In genomic region chr6:83555972-83556371, GRCm38 (mm10) we compare ENCODE assay signal across 25 mouse cellular contexts. TPM values are rescaled to one million over a fixed set of nuclear protein-coding genes. Genes with fewer than 3 reads are reported as not detected.
DNase-seq lines count a peak whose midpoint lies in the region; ATAC-seq and TF ChIP-seq lines count a peak whose summit lies in the region.
"Had no signal": no experiment of that assay in that cellular context is flagged by ENCODE, and none has a peak within 500 bp of the region (broad histone marks: within the 10 kb centered on the region; RNA-seq: fewer than 3 reads in every experiment).

No protein-coding gene starts in this region.

- no peak for TF ChIP-seq CTCF in heart, adult 2 months (IDR thresholded peaks at IDR 0.05)

- peaks cover 36% of the 10 kb centered on the region for H3K36me3 ChIP-seq in heart, embryonic 10.5 days
- H3K36me3 ChIP-seq in heart, embryonic 12.5 days, result peaks cover 43% of the 10 kb centered on the region
- H3K36me3 ChIP-seq in heart, embryonic 14.5 days (ENCODE audit: control insufficient read depth, insufficient read depth, low read length), result peaks cover 45% of the 10 kb centered on the region
- peaks cover 9% of the 10 kb centered on the region for H3K36me3 ChIP-seq in heart, adult 2 months (ENCODE audit: control insufficient read depth, insufficient read depth, low read length)
- peaks cover 3% of the 10 kb centered on the region; the same call in 1 of the 2 replicates for H3K36me3 ChIP-seq in heart, embryonic 16.5 days (ENCODE audit: control insufficient read depth, insufficient read depth)

- no peak for TF ChIP-seq POLR2A in heart, adult 2 months (IDR thresholded peaks at IDR 0.05; ENCODE audit: insufficient read depth, low read depth, low read length)

- peaks cover 41% of the 10 kb centered on the region for H3K4me1 ChIP-seq in heart, embryonic 10.5 days
- peaks cover 34% of the 10 kb centered on the region for H3K4me1 ChIP-seq in heart, embryonic 12.5 days (replicated peaks)
- H3K4me1 ChIP-seq in heart, embryonic 14.5 days (ENCODE audit: control insufficient read depth in 2 of 2, insufficient read depth in 2 of 2, low read length in 2 of 2), result peaks cover 19 to 20% of the 10 kb centered on the region in 2 experiments
- H3K4me1 ChIP-seq in heart, adult 2 months (ENCODE audit: control insufficient read depth, insufficient read depth, low read length), result peaks cover 1% of the 10 kb centered on the region; the same call in 1 of the 2 replicates
- H3K4me1 ChIP-seq in heart, embryonic 16.5 days (ENCODE audit: control insufficient read depth, insufficient read depth, low read length), result peaks cover 21% of the 10 kb centered on the region
- H3K4me1 ChIP-seq: embryonic facial prominence, embryonic 10.5 days; embryonic facial prominence, embryonic 12.5 days; forebrain, embryonic 13.5 days had no signal

- no peak overlapping the region for H3K9ac ChIP-seq in heart, embryonic 12.5 days
- peak overlapping the region; percentile 38 for H3K9ac ChIP-seq in heart, embryonic 14.5 days (ENCODE audit: low read length)
- no peak overlapping the region for H3K9ac ChIP-seq in heart, adult 2 months (ENCODE audit: low read depth, low read length)
- no peak overlapping the region for H3K9ac ChIP-seq in heart, embryonic 16.5 days (ENCODE audit: low read length)
- H3K9ac ChIP-seq: embryonic facial prominence, embryonic 12.5 days; forebrain, embryonic 13.5 days had no signal

- TF ChIP-seq EP300 in heart, adult 2 months (IDR thresholded peaks at IDR 0.05; ENCODE audit: insufficient read depth, low read depth, low read length), result no peak

- H3K4me2 ChIP-seq in heart, embryonic 12.5 days, result peak overlapping the region; percentile 15; the same call in 1 of the 2 replicates
- H3K4me2 ChIP-seq in heart, embryonic 14.5 days (ENCODE audit: low read length), result 0 out of 2 replicates have a peak overlapping the region, but pooled peaks have one; percentile 6
- no peak overlapping the region for H3K4me2 ChIP-seq in heart, embryonic 16.5 days (ENCODE audit: low read depth, low read length)
- H3K4me2 ChIP-seq: embryonic facial prominence, embryonic 12.5 days; forebrain, embryonic 13.5 days had no signal

- H3K27ac ChIP-seq in heart, embryonic 10.5 days, result peak overlapping the region; percentile 43; the same call in 1 of the 2 replicates
- H3K27ac ChIP-seq in heart, embryonic 12.5 days (ENCODE audit: poor library complexity, severe bottlenecking), result peak overlapping the region; percentile 81
- H3K27ac ChIP-seq in heart, embryonic 14.5 days (replicated peaks in 1 of 2; ENCODE audit: control insufficient read depth in 1 of 2, insufficient read depth in 1 of 2, low read depth in 2 of 2, low read length in 2 of 2), result peak overlapping the region; percentile 73 to 77
- no peak overlapping the region for H3K27ac ChIP-seq in heart, adult 2 months
- H3K27ac ChIP-seq in heart, embryonic 16.5 days (ENCODE audit: low read length), result peak overlapping the region; percentile 73
- H3K27ac ChIP-seq: embryonic facial prominence, embryonic 10.5 days; embryonic facial prominence, embryonic 12.5 days; forebrain, embryonic 13.5 days had no signal

- 0 out of 2 replicates have a peak, but pooled peaks have one; percentile 45 for ATAC-seq in heart, embryonic 12.5 days (ENCODE audit: insufficient number of reproducible peaks, low FRiP score)
- peak; percentile 74; the same call in 1 of the 2 replicates for ATAC-seq in heart, embryonic 14.5 days (ENCODE audit: insufficient number of reproducible peaks, insufficient read depth, low FRiP score, low read depth)
- peak; percentile 53; the same call in 1 of the 2 replicates for ATAC-seq in heart, embryonic 16.5 days (replicated peaks; ENCODE audit: extremely low read depth, insufficient read depth, low FRiP score)
- ATAC-seq: activated CD4-positive, CD25-positive, alpha-beta regulatory T cell, adult 4 months; CD4-positive, CD25-positive, alpha-beta regulatory T cell, adult 4 months; forebrain, embryonic 13.5 days; Patski had no signal

- intact Hi-C loops in heart, adult 2 months (cut with DNase I), result no loop called here

- no peak for DNase-seq in heart, embryonic 10.5 days (ENCODE audit: low spot score)
- no peak for DNase-seq in heart, adult 9 months (ENCODE audit: low spot score in 2 of 2)
- DNase-seq in heart, adult 11 months, result no peak
- no peak for DNase-seq in heart, adult 2 months
- no peak for DNase-seq in heart, postnatal 4 days
- DNase-seq: adrenal gland, adult 8-10 months; adrenal gland, postnatal 14 days; adrenal gland, postnatal 36 days; B cell, adult 2 months; cerebellum, adult 11-12 months; cerebellum, adult 2 months; cerebellum, adult 9-10 months; cerebellum, postnatal 10 days; cerebellum, postnatal 25 days had no signal

- 47% methylated on average over 6 of the region's 6 CpGs for WGBS in heart, embryonic 10.5 days
- WGBS in heart, embryonic 12.5 days, result 38% methylated on average over 6 of the region's 6 CpGs
- WGBS in heart, embryonic 14.5 days, result 21% methylated on average over 6 of the region's 6 CpGs
- 33% methylated on average over 6 of the region's 6 CpGs for WGBS in heart, adult 2 months
- 26% methylated on average over 6 of the region's 6 CpGs for WGBS in heart, embryonic 16.5 days

- no peaks in the 10 kb centered on the region for H3K9me3 ChIP-seq in heart, embryonic 10.5 days
- no peaks in the 10 kb centered on the region for H3K9me3 ChIP-seq in heart, embryonic 12.5 days (replicated peaks)
- no peaks in the 10 kb centered on the region for H3K9me3 ChIP-seq in heart, embryonic 14.5 days (ENCODE audit: control insufficient read depth, low read length)
- H3K9me3 ChIP-seq in heart, embryonic 16.5 days (replicated peaks; ENCODE audit: control insufficient read depth, low read length), result no peaks in the 10 kb centered on the region
- H3K9me3 ChIP-seq: embryonic facial prominence, embryonic 10.5 days; embryonic facial prominence, embryonic 12.5 days; forebrain, embryonic 13.5 days; G1E had no signal

- no peaks in the 10 kb centered on the region for H3K27me3 ChIP-seq in heart, embryonic 10.5 days (ENCODE audit: insufficient read depth, poor library complexity, severe bottlenecking)
- H3K27me3 ChIP-seq in heart, embryonic 12.5 days (replicated peaks), result no peaks in the 10 kb centered on the region
- no peaks in the 10 kb centered on the region for H3K27me3 ChIP-seq in heart, embryonic 14.5 days (ENCODE audit: control insufficient read depth, insufficient read depth, low read length)
- H3K27me3 ChIP-seq in heart, adult 2 months (ENCODE audit: control insufficient read depth, insufficient read depth, low read length), result no peaks in the 10 kb centered on the region
- no peaks in the 10 kb centered on the region for H3K27me3 ChIP-seq in heart, embryonic 16.5 days (ENCODE audit: control insufficient read depth, insufficient read depth, low read length)
- H3K27me3 ChIP-seq: CH12.LX; embryonic facial prominence, embryonic 12.5 days; forebrain, embryonic 13.5 days; Patski had no signal

- H3K4me3 ChIP-seq in heart, embryonic 10.5 days, result no peak overlapping the region
- no peak overlapping the region for H3K4me3 ChIP-seq in heart, embryonic 12.5 days
- no peak overlapping the region for H3K4me3 ChIP-seq in heart, embryonic 14.5 days (ENCODE audit: control insufficient read depth in 1 of 2, insufficient read depth in 1 of 2, low read depth in 1 of 2, low read length in 2 of 2)
- no peak overlapping the region for H3K4me3 ChIP-seq in heart, adult 2 months
- H3K4me3 ChIP-seq in heart, embryonic 16.5 days (ENCODE audit: low read length), result no peak overlapping the region
- H3K4me3 ChIP-seq: embryonic facial prominence, embryonic 10.5 days; embryonic facial prominence, embryonic 12.5 days; forebrain, embryonic 13.5 days had no signal

- H3K79me2 ChIP-seq in heart, adult 2 months (replicated peaks; ENCODE audit: control insufficient read depth, insufficient read depth, low read length), result no peaks in the 10 kb centered on the region

RNA-seq across cellular contexts. Expression of gene Stambp, which starts 16.6 kb away (rescaled TPM):
- 23.3 and 23.5 TPM in 2 replicates for polyA plus RNA-seq in heart, embryonic 10.5 days (2016; fragmentation: Nextera tagmentation; extraction: Ambion mirVana)
- polyA plus RNA-seq in heart, embryonic 12.5 days (2016; fragmentation: Nextera tagmentation; extraction: Ambion mirVana), result 24.4 and 25.8 TPM in 2 replicates
- polyA plus RNA-seq in heart, embryonic 14.5 days (2014; fragmentation: Nextera tagmentation; extraction: Ambion mirVana), result 27.7 TPM in 2 replicates
- total RNA-seq in heart, adult 2 months (2021), result 10 to 100 TPM; 11.9 to 12.9 TPM
- polyA plus RNA-seq in heart, adult 2 months (2012; rRNA removed), result 10.1 and 17.6 TPM in 2 replicates
- polyA plus RNA-seq in heart, embryonic 16.5 days (2015; fragmentation: Nextera tagmentation; extraction: Ambion mirVana), result 24.4 and 26.6 TPM in 2 replicates
- total RNA-seq in heart, postnatal 4 days (2021), result 10 to 100 TPM; 16.0 to 18.4 TPM

RNA-seq across cellular contexts. Expression of gene Actg2, which starts 19.9 kb away (rescaled TPM):
- polyA plus RNA-seq in heart, embryonic 10.5 days (2016; fragmentation: Nextera tagmentation; extraction: Ambion mirVana), result 1.7 and 7.0 TPM in 2 replicates
- polyA plus RNA-seq in heart, embryonic 12.5 days (2016; fragmentation: Nextera tagmentation; extraction: Ambion mirVana), result 8.6 and 10.1 TPM in 2 replicates
- polyA plus RNA-seq in heart, embryonic 14.5 days (2014; fragmentation: Nextera tagmentation; extraction: Ambion mirVana), result 6.0 and 12.2 TPM in 2 replicates
- total RNA-seq in heart, adult 2 months (2021), result 1 to 10 TPM in 1 of 2 experiments, under 1 TPM in 1; 0.93 to 2.3 TPM
- 13.3 and 23.8 TPM in 2 replicates for polyA plus RNA-seq in heart, adult 2 months (2012; rRNA removed)
- 24.2 and 32.8 TPM in 2 replicates for polyA plus RNA-seq in heart, embryonic 16.5 days (2015; fragmentation: Nextera tagmentation; extraction: Ambion mirVana)
- 10 to 100 TPM; 10.4 to 13.7 TPM for total RNA-seq in heart, postnatal 4 days (2021)
- polyA plus RNA-seq: G1E had no signal

RNA-seq across cellular contexts. Expression of gene Dguok, which starts 49.2 kb away (rescaled TPM):
- polyA plus RNA-seq in heart, embryonic 10.5 days (2016; fragmentation: Nextera tagmentation; extraction: Ambion mirVana), result 56.5 and 59.1 TPM in 2 replicates
- polyA plus RNA-seq in heart, embryonic 12.5 days (2016; fragmentation: Nextera tagmentation; extraction: Ambion mirVana), result 46.5 and 52.5 TPM in 2 replicates
- polyA plus RNA-seq in heart, embryonic 14.5 days (2014; fragmentation: Nextera tagmentation; extraction: Ambion mirVana), result 51.2 and 59.1 TPM in 2 replicates
- total RNA-seq in heart, adult 2 months (2021), result 10 to 100 TPM; 32.4 to 33.7 TPM
- 48.1 and 67.3 TPM in 2 replicates for polyA plus RNA-seq in heart, adult 2 months (2012; rRNA removed)
- polyA plus RNA-seq in heart, embryonic 16.5 days (2015; fragmentation: Nextera tagmentation; extraction: Ambion mirVana), result 57.6 and 58.2 TPM in 2 replicates
- total RNA-seq in heart, postnatal 4 days (2021), result 10 to 100 TPM; 24.4 to 25.6 TPM
